Mouse (Mus musculus) liver, embryonic 14.5 days (tissue): ENCODE results near the gene Ino80b. TPM values are rescaled to one million over a fixed set of nuclear protein-coding genes. Genes with fewer than 3 reads are reported as not detected.

Experiments
- ATAC-seq: fragments of 200-750 bp; cut with Nextera tagmentation; 2 replicates; pipeline ENCODE4 v1.8.0; 2017; ENCODE audit warnings: moderate number of reproducible peaks, mild to moderate bottlenecking, moderate library complexity; ENCODE audit not compliant: insufficient read depth
- DNase-seq, 3 experiments: peaks; one replicate each; pipeline ENCODE4 v3.0.0-alpha.2; 2012 to 2013; ENCODE audit warnings: low read depth in 3 of 3, low spot score in 3 of 3
- H3K27ac ChIP-seq: fragments of 300-500 bp; sonication (generic); 2 replicates; pipeline ENCODE4 v1.5.1; 2014; ENCODE audit warnings: moderate library complexity, mild to moderate bottlenecking, control low read depth, inconsistent platforms
- H3K27me3 ChIP-seq: fragments of 300-500 bp; sonication (generic); 2 replicates; pipeline ENCODE4 v1.6.1; 2014; ENCODE audit warnings: mild to moderate bottlenecking, low read length, moderate library complexity; ENCODE audit not compliant: control insufficient read depth, insufficient read depth
- H3K36me3 ChIP-seq: fragments of 300-500 bp; sonication (generic); replicated peaks from 2 replicates; pipeline ENCODE4 v1.6.1; 2014; ENCODE audit warnings: low read depth; ENCODE audit not compliant: control insufficient read depth, insufficient read depth
- H3K4me1 ChIP-seq, 2 experiments: fragments of 200-500 bp in 1 of 2; fragments of 300-500 bp in 1 of 2; sonication (generic) in 1 of 2; replicated peaks; 2 replicates each; pipeline ENCODE4 v1.6.1; 2012 to 2014; ENCODE audit warnings: antibody characterized with exemption in 1 of 2, inconsistent platforms in 1 of 2, low read length in 1 of 2; ENCODE audit not compliant: control insufficient read depth in 2 of 2, insufficient read depth in 2 of 2
- H3K4me2 ChIP-seq: fragments of 300-500 bp; sonication (generic); 2 replicates; pipeline ENCODE4 v1.6.1; 2014; ENCODE audit warnings: low read depth, mild to moderate bottlenecking, control low read depth, moderate library complexity
- H3K4me3 ChIP-seq, 2 experiments: fragments of 200-500 bp in 1 of 2; fragments of 300-500 bp in 1 of 2; sonication (generic) in 1 of 2; 2 replicates each; pipeline ENCODE4 v1.5.1; 2012 to 2014; ENCODE audit warnings: low read depth in 2 of 2, low read length in 2 of 2, mild to moderate bottlenecking in 2 of 2, control low read depth in 1 of 2, inconsistent platforms in 1 of 2, moderate library complexity in 1 of 2; ENCODE audit not compliant: insufficient read depth in 1 of 2
- H3K9ac ChIP-seq: fragments of 300-500 bp; sonication (generic); replicated peaks from 2 replicates; pipeline ENCODE4 v1.6.1; 2014; ENCODE audit warnings: mild to moderate bottlenecking, control low read depth, moderate library complexity
- H3K9me3 ChIP-seq: fragments of 300-500 bp; sonication (generic); 2 replicates; pipeline ENCODE4 v1.6.1; 2016; ENCODE audit warnings: low read length, mixed read lengths; ENCODE audit not compliant: control insufficient read depth
- CTCF ChIP-seq: IDR thresholded peaks from 2 replicates; pipeline ENCODE4 v1.5.1; 2016; ENCODE audit warnings: antibody characterized with exemption, low read depth, control low read depth
- EP300 ChIP-seq: IDR thresholded peaks from 2 replicates; pipeline ENCODE4 v1.6.1; 2016; ENCODE audit warnings: antibody characterized with exemption, low read depth
- WGBS: fragments of 180-500 bp; shearing (Covaris S2); extraction: QIAGEN DNeasy Blood & Tissue Kit; methylation state at CpG from one replicate; pipeline ENCODE4 v1.1.7; 2014; ENCODE audit not compliant: insufficient replicate concordance; 5-methylcytosine and 5-hydroxymethylcytosine counted together
- polyA plus RNA-seq, 2 experiments: library from polyadenylated mRNA; depleted of rRNA in 1 of 2; stranded (reverse) in 1 of 2; unstranded in 1 of 2; fragments of >200 nt; fragmentation: Nextera tagmentation in 1 of 2; extraction: Ambion mirVana in 1 of 2; gene quantifications; 2 replicates each; pipeline versions ENCODE4 v1.2.1 to v1.2.3; 2012 to 2014

Ino80b gene
- polyA plus RNA-seq, 2 experiments = 4.4 to 11.6 TPM

DNA sequence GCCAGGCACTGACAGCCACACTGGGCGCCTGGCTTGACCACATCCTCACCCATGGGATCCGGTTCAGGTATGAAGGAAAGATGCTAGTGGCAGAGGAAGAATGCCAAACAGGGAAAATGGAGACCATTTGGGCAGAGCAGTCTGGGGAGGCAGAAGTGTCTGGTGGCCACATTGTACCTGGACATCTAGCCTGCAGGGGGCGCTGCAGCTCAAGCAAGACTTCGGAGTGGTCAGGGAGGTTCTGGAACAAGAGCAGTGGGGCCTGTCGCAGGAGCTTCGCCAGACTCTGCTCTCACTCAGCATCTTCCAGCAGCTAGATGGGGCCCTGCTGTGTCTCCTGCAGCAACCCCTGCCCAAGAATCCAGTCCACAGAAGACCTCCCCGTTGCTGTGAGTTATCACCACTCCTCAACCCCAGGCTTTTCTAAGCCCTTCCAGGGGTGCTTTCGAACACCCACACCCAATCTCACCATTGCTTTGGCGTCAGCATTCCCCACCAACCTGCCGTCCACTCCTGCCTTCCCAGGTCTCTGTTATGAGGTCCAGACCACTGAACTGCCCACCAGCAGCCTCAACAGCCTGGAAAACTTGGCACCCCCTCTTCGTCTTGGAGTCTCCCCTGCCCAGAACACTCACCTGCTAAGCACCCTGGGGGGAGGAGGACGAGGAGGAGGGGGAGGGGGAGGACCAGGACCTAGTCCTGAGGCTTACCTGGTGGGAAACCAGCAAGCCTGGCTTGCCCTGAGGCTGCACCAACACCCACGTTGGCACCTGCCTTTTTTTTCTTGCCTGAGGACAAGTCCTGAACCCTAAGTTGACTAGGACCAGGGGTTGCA, 17.4 kb downstream of the Ino80b start:
- H3K4me2 ChIP-seq = peak overlapping the region; percentile 97
- peaks cover 19 to 27% of the 10 kb centered on the region in 2 experiments for H3K4me1 ChIP-seq
- peaks cover 3% of the 10 kb centered on the region; the same call in 1 of the 2 replicates for H3K36me3 ChIP-seq
- DNase-seq (peak; percentile 72 to 74 (median 72)), ATAC-seq (peak; percentile 39)
- no peaks in the 10 kb centered on the region for H3K9me3 ChIP-seq
- no peaks in the 10 kb centered on the region for H3K27me3 ChIP-seq
- peak overlapping the region; percentile 79 to 99 for H3K4me3 ChIP-seq
- peak overlapping the region; percentile 4 for H3K9ac ChIP-seq
- TF ChIP-seq CTCF = peak; percentile 98
- TF ChIP-seq EP300 = no peak
- peak overlapping the region; percentile 42 for H3K27ac ChIP-seq
- WGBS = 34% methylated on average over 13 of the region's 13 CpGs

DNA sequence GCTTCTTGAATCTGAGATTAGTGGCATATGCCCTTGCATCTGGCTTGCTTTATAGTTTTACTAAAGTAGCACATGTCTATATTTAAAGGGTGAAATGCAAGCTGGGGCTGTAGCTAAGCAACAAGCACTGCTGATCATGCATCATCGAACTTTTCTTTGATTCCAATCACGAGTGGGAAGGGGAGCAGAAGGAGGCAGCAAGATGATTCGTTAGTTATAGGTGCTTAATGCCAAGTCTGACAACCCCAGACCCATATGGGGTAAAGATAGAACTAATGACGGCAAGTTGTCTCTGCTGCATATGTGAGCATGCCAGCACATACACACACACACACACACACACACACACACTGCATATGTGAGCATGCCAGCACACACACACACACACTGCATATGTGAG, 21.1 kb downstream of the Ino80b start:
- TF ChIP-seq CTCF = no peak
- TF ChIP-seq EP300 = no peak
- no peak overlapping the region for H3K4me2 ChIP-seq
- no peaks in the 10 kb centered on the region for H3K36me3 ChIP-seq
- H3K4me3 ChIP-seq = no peak overlapping the region
- no peaks in the 10 kb centered on the region for H3K27me3 ChIP-seq
- H3K9me3 ChIP-seq = no peaks in the 10 kb centered on the region
- H3K9ac ChIP-seq = no peak overlapping the region
- no peak for DNase-seq
- H3K27ac ChIP-seq = no peak overlapping the region
- ATAC-seq = no peak
- WGBS = 71% methylated on average over 4 of the region's 4 CpGs
- peaks cover 16 to 17% of the 10 kb centered on the region in 2 experiments for H3K4me1 ChIP-seq

DNA sequence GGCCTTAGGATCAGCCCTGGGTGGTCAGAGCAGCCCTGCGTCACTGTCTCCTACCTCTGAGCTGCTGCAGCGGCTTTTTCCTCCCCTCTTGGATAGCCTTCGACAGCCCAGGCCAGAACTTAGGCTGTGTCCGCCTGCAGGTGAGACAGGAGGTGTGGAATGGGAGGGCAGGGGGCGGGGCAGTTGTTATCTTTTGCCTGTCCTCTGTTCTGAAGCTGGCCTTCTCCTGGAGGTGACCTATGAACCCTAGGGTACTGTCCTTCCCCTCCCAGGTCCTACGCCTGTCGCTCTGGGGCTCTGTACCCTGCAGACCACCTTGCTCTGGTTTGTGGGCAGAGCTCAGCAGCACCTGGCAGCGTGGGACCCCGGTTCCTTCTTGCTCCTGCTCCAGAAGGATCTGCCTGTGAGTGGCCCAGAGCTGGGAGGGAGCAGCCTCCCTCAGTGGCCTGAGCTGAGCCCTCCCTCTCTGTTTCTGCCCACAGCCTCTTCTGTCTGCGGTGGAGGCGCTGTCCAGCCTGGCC, 22.0 kb downstream of the Ino80b start:
- no peak overlapping the region for H3K9ac ChIP-seq
- 0 out of 4 replicates have a peak overlapping the region, but pooled peaks of 1 of the 2 experiments have one; percentile 81 for H3K4me3 ChIP-seq
- 69% methylated on average over 11 of the region's 11 CpGs for WGBS
- DNase-seq = no peak
- no peak overlapping the region for H3K27ac ChIP-seq
- H3K4me1 ChIP-seq = peaks cover 13% of the 10 kb centered on the region in 2 experiments
- H3K4me2 ChIP-seq = peak overlapping the region; percentile 93
- TF ChIP-seq CTCF (0 out of 2 replicates have a peak, but pooled peaks have one; percentile 22), EP300 (no peak)
- no peaks in the 10 kb centered on the region for H3K36me3 ChIP-seq
- no peak for ATAC-seq
- H3K9me3 ChIP-seq = no peaks in the 10 kb centered on the region
- no peaks in the 10 kb centered on the region for H3K27me3 ChIP-seq

DNA sequence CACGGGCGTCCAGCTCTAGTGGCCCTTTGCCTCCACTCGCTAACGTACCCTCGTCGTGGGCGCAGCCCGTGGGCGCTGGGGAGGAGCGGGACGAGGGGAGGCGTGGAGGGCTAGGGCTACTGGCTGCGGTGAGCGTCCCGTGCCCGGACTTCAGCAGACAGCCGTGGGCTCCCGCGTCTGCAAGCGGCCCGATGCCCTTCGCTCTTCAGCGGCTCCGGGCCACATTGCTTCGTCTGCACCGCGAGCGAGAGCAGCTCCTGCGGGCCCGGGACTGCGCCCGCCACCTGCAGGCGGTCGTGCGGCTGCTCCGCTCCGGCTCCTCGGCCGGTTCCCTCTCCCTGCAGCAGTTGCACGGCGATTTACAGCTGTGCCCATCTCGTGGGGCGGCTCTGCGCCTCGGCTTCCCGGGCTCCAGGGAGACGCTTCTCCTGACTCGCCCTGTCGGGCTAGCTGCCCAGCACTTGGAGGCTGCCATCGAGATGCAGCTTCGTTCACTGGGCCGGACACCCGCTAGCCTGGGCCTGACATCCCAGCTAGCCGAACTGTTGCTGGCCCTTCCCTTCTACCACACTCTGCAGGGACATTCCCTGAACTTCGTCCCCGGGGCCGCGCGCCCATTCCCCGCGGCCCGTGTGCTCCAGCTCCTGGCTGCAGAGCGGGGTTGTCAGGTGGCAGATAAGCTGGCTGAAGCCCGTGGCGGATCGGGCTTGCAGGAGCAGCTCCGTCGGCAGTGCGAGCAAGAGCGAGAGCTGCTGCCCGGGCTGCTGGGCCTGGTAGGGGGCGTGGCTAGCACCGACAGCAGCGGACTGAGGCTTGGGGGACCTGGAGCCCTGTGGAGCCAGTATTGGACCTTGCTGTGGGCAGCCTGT, 23.3 kb downstream of the Ino80b start:
- peak overlapping the region; percentile 93 for H3K4me2 ChIP-seq
- no peaks in the 10 kb centered on the region for H3K36me3 ChIP-seq
- under 1% methylated on average over 74 of the region's 74 CpGs for WGBS
- TF ChIP-seq EP300 = no peak
- peak; percentile 59 for TF ChIP-seq CTCF
- no peaks in the 10 kb centered on the region for H3K9me3 ChIP-seq
- ATAC-seq = peak; percentile 80
- H3K27ac ChIP-seq = peak overlapping the region; percentile 60
- peak in 2 of 3 experiments; percentile 55 to 62 for DNase-seq
- peak overlapping the region; percentile 86 for H3K9ac ChIP-seq
- no peaks in the 10 kb centered on the region for H3K27me3 ChIP-seq
- peaks cover 8% of the 10 kb centered on the region in 2 experiments for H3K4me1 ChIP-seq
- peak overlapping the region; percentile 63 to 81 for H3K4me3 ChIP-seq

DNA sequence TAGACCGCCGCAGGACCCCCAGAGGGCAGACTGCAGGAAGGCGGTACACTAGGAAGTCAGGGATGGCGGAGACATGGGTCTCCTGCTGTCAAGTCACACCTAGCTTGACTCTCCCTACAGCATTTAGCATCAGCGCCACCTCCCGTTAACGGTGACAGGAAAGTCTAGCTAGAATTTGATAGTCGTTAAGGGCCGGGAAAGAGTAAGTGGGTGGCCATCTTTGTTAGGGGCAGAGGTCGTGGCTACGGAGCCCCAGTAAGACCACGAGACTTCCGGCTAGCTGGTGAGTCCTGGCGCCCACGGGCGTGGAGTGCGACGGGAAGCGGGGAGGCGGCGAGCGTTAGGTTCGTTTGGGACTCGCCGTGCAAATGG, 23.9 kb downstream of the Ino80b start, which contains the start of the genes Ccdc142 and Gm42688:
TSS of gene Ccdc142 (plus strand) at position 286 of the 372 bp plus-strand sequence.
TSS of gene Gm42688 (plus strand) at position 302 of the 372 bp plus-strand sequence.
- Histone ChIP-seq H3K27ac (peak within 1 kb of the TSS; percentile 60), H3K27me3 (no peaks in the 10 kb centered on the region), H3K9me3 (no peaks in the 10 kb centered on the region), H3K9ac (peak within 1 kb of the TSS; percentile 86), H3K4me1 (peaks cover 8% of the 10 kb centered on the region in 2 experiments), H3K36me3 (no peaks in the 10 kb centered on the region), H3K4me2 (peak within 1 kb of the TSS; percentile 93), H3K4me3 (peak within 1 kb of the TSS; percentile 63 to 81)
- WGBS = under 1% methylated on average over 25 of the region's 25 CpGs
- DNase-seq = peak; percentile 84 to 91 (median 86)
- no peak for TF ChIP-seq EP300
- peak; percentile 87 for TF ChIP-seq CTCF
- peak; percentile 83 for ATAC-seq
